Mouse (Mus musculus) forebrain, embryonic 14.5 days (tissue): ENCODE results near the gene Arhgap40. TPM values are rescaled to one million over a fixed set of nuclear protein-coding genes. Genes with fewer than 3 reads are reported as not detected.

Experiments used
- ATAC-seq: fragments of 200-750 bp; cut with Nextera tagmentation; 2 replicates; pipeline ENCODE4 v1.8.0; 2017; ENCODE audit warnings: mild to moderate bottlenecking, moderate library complexity
- DNase-seq: peaks from one replicate; pipeline ENCODE4 v3.0.0-alpha.2; 2015; ENCODE audit warnings: low spot score
- H3K27ac ChIP-seq: fragments of 300-500 bp; sonication (generic); 2 replicates; pipeline ENCODE4 v1.5.1; 2014; ENCODE audit warnings: low read depth, mild to moderate bottlenecking, control low read depth, low read length, moderate library complexity
- H3K27me3 ChIP-seq: fragments of 300-500 bp; sonication (generic); replicated peaks from 2 replicates; pipeline ENCODE4 v1.6.1; 2014; ENCODE audit warnings: low read length, control low read depth, mixed read lengths; ENCODE audit not compliant: control insufficient read depth, insufficient read depth
- H3K36me3 ChIP-seq: fragments of 300-500 bp; sonication (generic); 2 replicates; pipeline ENCODE4 v1.6.1; 2014; ENCODE audit warnings: low read length, control low read depth; ENCODE audit not compliant: control insufficient read depth, insufficient read depth
- H3K4me1 ChIP-seq: fragments of 300-500 bp; sonication (generic); 2 replicates; pipeline ENCODE4 v1.6.1; 2014; ENCODE audit warnings: antibody characterized with exemption, low read length, control low read depth; ENCODE audit not compliant: control insufficient read depth, insufficient read depth
- H3K4me2 ChIP-seq: fragments of 300-500 bp; sonication (generic); 2 replicates; pipeline ENCODE4 v1.6.1; 2014; ENCODE audit warnings: mild to moderate bottlenecking, control low read depth, low read length
- H3K4me3 ChIP-seq: fragments of 300-500 bp; sonication (generic); 2 replicates; pipeline ENCODE4 v1.5.1; 2014; ENCODE audit warnings: low read depth, low read length, control low read depth
- H3K9ac ChIP-seq: fragments of 300-500 bp; sonication (generic); 2 replicates; pipeline ENCODE4 v1.6.1; 2014; ENCODE audit warnings: mild to moderate bottlenecking, low read length, control low read depth, moderate library complexity
- H3K9me3 ChIP-seq: fragments of 300-500 bp; sonication (generic); replicated peaks from 2 replicates; pipeline ENCODE4 v1.6.1; 2016; ENCODE audit warnings: low read length, control low read depth, mixed read lengths; ENCODE audit not compliant: control insufficient read depth
- WGBS: fragments of 180-500 bp; shearing (Covaris S2); extraction: QIAGEN DNeasy Blood & Tissue Kit; methylation state at CpG from one replicate; pipeline ENCODE4 v1.1.7; 2014; 5-methylcytosine and 5-hydroxymethylcytosine counted together
- polyA plus RNA-seq: library from polyadenylated mRNA; unstranded; fragments of >200 nt; fragmentation: Nextera tagmentation; extraction: Ambion mirVana; gene quantifications from 2 replicates; pipeline ENCODE4 v1.2.1, GENCODE M21; 2014

Arhgap40 gene
- polyA plus RNA-seq, 1 experiment from 2014 or later: 0.44 TPM

DNA sequence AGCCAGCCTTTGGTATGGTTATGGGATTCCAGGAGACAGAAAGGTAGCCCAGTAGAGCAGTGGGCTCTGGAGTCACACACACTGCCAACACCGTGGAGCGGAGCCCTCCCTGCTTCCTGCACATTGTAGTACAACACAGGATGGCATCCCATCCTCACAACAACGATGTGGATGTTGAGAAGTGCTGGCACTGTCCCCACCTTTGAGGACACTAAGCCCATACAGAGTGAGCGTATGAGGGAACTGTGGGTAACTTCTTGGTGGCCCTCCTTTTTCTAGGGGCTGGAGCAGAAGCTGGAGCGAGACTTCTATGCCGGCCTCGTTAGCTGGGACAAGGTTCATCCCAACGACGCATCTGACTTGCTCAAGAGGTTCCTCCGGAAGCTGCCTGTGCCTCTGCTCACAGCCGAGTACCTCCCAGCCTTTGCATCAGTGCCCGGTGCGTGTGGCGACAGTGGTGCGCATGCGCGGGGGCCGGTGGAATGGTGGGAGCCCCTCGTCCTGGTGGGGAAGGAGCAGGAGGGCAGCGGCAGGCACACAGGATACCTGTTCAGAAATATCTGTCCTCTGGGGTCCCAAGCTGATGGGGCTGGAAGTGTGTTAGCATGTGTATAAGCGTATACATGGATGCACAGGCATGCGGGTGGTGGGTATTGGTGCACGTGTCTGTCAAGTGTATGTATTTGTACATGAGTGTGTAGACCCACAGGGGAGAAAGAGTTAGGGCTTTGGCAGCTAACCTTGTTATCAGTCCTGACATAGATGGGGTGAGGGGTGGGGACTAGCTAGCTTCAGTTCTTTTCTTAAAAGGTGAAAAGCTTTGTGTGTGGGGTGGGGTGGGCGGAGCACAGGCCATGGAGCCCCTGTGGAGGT is 27.1 kb downstream of the Arhgap40 start:
- no peak overlapping the region for H3K27ac ChIP-seq
- no peaks in the 10 kb centered on the region for H3K36me3 ChIP-seq
- no peaks in the 10 kb centered on the region for H3K4me1 ChIP-seq
- DNase-seq (peak; percentile 61), ATAC-seq (peak; percentile 66)
- peak overlapping the region; percentile 37; the same call in 1 of the 2 replicates for H3K9ac ChIP-seq
- peak overlapping the region; percentile 10; the same call in 1 of the 2 replicates for H3K4me3 ChIP-seq
- WGBS: 60% methylated on average over 24 of the region's 24 CpGs
- H3K4me2 ChIP-seq: peak overlapping the region; percentile 45
- no peaks in the 10 kb centered on the region for H3K9me3 ChIP-seq
- no peaks in the 10 kb centered on the region for H3K27me3 ChIP-seq

- Histone ChIP-seq H3K9me3 (no peaks in the 10 kb centered on the region), H3K36me3 (no peaks in the 10 kb centered on the region), H3K27me3 (no peaks in the 10 kb centered on the region), H3K4me1 (no peaks in the 10 kb centered on the region), H3K9ac (no peak overlapping the region), H3K4me2 (no peak overlapping the region), H3K4me3 (no peak overlapping the region), H3K27ac (no peak overlapping the region)
- ATAC-seq (no peak), DNase-seq (peak; percentile 49)
- WGBS: 54% methylated on average over 4 of the region's 4 CpGs
Measured at GRCm38 (mm10) chr2:158541286-158541685, 28.7 kb downstream of the Arhgap40 start.

GRCm38 (mm10) chr2:158545266-158545665 is 32.7 kb downstream of the Arhgap40 start:
- WGBS: 65% methylated on average over 2 of the region's 2 CpGs
- Histone ChIP-seq H3K27me3 (no peaks in the 10 kb centered on the region), H3K27ac (no peak overlapping the region), H3K4me2 (no peak overlapping the region), H3K4me3 (no peak overlapping the region), H3K36me3 (no peaks in the 10 kb centered on the region), H3K4me1 (0 out of 2 replicates have a peak, but pooled peaks cover 1% of the 10 kb centered on the region), H3K9me3 (no peaks in the 10 kb centered on the region), H3K9ac (no peak overlapping the region)
- ATAC-seq (no peak), DNase-seq (no peak)

DNA sequence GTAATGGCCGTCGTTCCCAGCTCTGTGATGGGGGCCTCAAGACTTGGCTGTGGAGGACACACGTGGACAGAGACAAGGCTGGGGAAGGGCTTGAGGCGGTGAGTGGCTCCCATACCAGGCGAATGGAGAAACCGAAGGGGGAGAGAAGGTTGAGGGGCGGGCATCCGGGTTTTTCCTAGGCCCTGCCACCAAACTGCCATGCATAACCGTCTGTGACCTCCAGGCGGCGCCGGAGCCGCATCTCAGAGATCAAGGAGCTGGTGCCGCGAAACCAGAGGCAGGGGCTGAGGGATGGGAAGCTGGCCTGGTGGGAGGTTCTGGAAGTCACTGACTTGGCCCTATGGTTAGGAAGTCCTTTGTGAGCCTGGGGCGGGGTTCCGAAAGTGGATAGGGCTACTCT is 34.2 kb downstream of the Arhgap40 start:
- Histone ChIP-seq H3K9me3 (no peaks in the 10 kb centered on the region), H3K9ac (peak overlapping the region; percentile 40; the same call in 1 of the 2 replicates), H3K4me2 (0 out of 2 replicates have a peak overlapping the region, but pooled peaks have one; percentile 17), H3K36me3 (no peaks in the 10 kb centered on the region), H3K27ac (no peak overlapping the region), H3K4me3 (no peak overlapping the region), H3K4me1 (0 out of 2 replicates have a peak, but pooled peaks cover 3% of the 10 kb centered on the region), H3K27me3 (peaks cover 7% of the 10 kb centered on the region; the same call in 1 of the 2 replicates)
- ATAC-seq (peak; percentile 75), DNase-seq (peak; percentile 92)
- 3% methylated on average over 17 of the region's 17 CpGs for WGBS

DNA sequence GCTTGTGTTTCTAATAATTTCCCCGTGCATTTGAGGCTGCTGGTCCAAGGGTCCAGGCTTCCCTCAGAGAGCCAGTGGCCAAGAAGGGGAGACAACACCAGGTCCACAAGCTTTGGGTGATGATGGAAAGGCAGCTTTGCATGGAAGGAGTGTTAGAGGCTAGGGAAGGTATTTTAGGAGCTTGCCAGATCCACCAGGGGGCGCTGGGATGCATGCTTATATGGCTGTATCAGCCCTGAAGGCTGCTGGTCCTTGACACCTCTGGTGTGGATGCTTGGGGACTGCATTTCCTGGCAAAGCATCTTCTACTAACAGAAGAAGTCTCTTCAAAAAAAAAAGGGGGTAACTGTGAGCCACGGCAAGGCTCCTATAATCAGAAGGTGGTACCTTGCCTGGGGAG is 37.5 kb downstream of the Arhgap40 start:
- ATAC-seq (peak; percentile 77), DNase-seq (peak; percentile 95)
- Histone ChIP-seq H3K4me3 (no peak overlapping the region), H3K36me3 (no peaks in the 10 kb centered on the region), H3K4me1 (peaks cover 12% of the 10 kb centered on the region), H3K4me2 (no peak overlapping the region), H3K9me3 (no peaks in the 10 kb centered on the region), H3K9ac (no peak overlapping the region), H3K27ac (no peak overlapping the region), H3K27me3 (peaks cover 16% of the 10 kb centered on the region; the same call in 1 of the 2 replicates)
- 1% methylated on average over 3 of the region's 3 CpGs for WGBS

DNA sequence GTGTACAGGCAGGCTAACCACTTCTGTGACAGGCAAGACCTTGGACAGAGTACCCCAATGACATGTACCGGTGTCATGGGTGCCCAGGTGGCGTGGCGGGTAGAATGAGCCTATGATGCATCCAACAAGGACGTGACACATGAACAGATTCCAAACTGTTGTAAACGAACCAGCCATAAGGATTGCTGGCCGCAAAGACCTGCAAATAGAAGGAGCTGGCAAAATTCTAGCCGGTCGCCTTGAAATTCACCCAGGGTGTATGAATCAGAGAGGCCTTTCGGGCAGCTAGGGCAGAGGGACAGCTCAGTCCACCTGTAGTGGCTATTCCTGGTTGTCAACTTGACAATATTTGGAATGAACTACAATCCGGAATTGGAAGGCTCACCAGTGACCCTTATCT is 41.8 kb downstream of the Arhgap40 start:
- no peak overlapping the region for H3K4me2 ChIP-seq
- H3K36me3 ChIP-seq: no peaks in the 10 kb centered on the region
- 25% methylated on average over 10 of the region's 10 CpGs for WGBS
- 0 out of 2 replicates have a peak overlapping the region, but pooled peaks have one; percentile 9 for H3K27ac ChIP-seq
- H3K4me1 ChIP-seq: peaks cover 26% of the 10 kb centered on the region
- H3K9ac ChIP-seq: no peak overlapping the region
- no peak overlapping the region for H3K4me3 ChIP-seq
- no peaks in the 10 kb centered on the region for H3K9me3 ChIP-seq
- DNase-seq (no peak), ATAC-seq (no peak)
- H3K27me3 ChIP-seq: peaks cover 16% of the 10 kb centered on the region; the same call in 1 of the 2 replicates

- Histone ChIP-seq H3K27me3 (peaks cover 16% of the 10 kb centered on the region; the same call in 1 of the 2 replicates), H3K9ac (no peak overlapping the region; the same call in 1 of the 2 replicates), H3K36me3 (no peaks in the 10 kb centered on the region), H3K4me3 (0 out of 2 replicates have a peak overlapping the region, but pooled peaks have one; percentile 22), H3K4me2 (peak overlapping the region; percentile 55), H3K27ac (peak overlapping the region; percentile 90), H3K4me1 (peaks cover 32% of the 10 kb centered on the region), H3K9me3 (no peaks in the 10 kb centered on the region)
- 2% methylated on average over 7 of the region's 7 CpGs for WGBS
- DNase-seq (peak; percentile 27), ATAC-seq (no peak)
Measured at GRCm38 (mm10) chr2:158555252-158555651, 42.7 kb downstream of the Arhgap40 start.

DNA sequence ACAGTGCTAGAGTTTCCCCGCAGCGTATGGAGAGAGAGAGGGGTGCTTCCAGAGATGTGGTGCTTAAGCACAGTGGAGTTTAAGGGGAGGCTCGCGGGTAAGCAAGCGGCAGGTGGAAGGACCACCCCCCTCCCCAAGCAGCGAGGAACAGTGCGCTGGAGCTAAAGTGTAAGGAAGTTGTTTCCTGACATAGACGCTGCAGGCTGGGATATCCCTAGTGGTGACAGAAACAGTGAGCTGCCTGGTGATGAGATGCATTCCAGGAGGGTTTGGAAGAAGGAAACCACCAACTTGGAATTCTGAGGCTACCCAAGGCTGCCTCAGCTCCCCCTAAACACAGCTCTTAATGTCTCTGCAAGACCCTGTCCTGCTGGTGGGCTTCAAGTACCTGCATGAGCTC is 43.2 kb downstream of the Arhgap40 start:
- WGBS: 2% methylated on average over 8 of the region's 8 CpGs

More for the DNA sequence above, 43.2 kb downstream of the Arhgap40 start:
- H3K9me3 ChIP-seq: no peaks in the 10 kb centered on the region
- H3K4me3 ChIP-seq: peak overlapping the region; percentile 22
- H3K36me3 ChIP-seq: no peaks in the 10 kb centered on the region
- peak overlapping the region; percentile 55 for H3K4me2 ChIP-seq
- ATAC-seq (peak; percentile 22), DNase-seq (peak; percentile 41)
- H3K27ac ChIP-seq: peak overlapping the region; percentile 90
- peaks cover 32% of the 10 kb centered on the region for H3K4me1 ChIP-seq
- peak overlapping the region; percentile 52 for H3K9ac ChIP-seq
- peaks cover 11% of the 10 kb centered on the region; the same call in 1 of the 2 replicates for H3K27me3 ChIP-seq
